Mouse (Mus musculus) intestine, postnatal 0 days (tissue): ENCODE measurements at regions not wholly inside any gene's neighbourhood (a gene's known extent, or its start where the extent isn't known, plus 50 kb on each side); places are given as distances from the start of the nearest gene placed in this dataset.
A peak's percentile ranks its signal among the peaks of the same experiment; 100 is the strongest.

ENCODE experiments used
- ATAC-seq: fragments of 200-750 bp; cut with Nextera tagmentation; 2 replicates; pipeline ENCODE4 v1.8.0; 2017; ENCODE audit warnings: mild to moderate bottlenecking, moderate TSS enrichment, moderate library complexity
- H3K27ac ChIP-seq: fragments of 300-500 bp; sonication (generic); 2 replicates; pipeline ENCODE4 v1.5.1; 2014; ENCODE audit warnings: mild to moderate bottlenecking, low read depth, low read length, moderate library complexity
- H3K27me3 ChIP-seq: fragments of 300-500 bp; sonication (generic); replicated peaks from 2 replicates; pipeline ENCODE4 v1.6.1; 2014; ENCODE audit warnings: low read length, mixed read lengths; ENCODE audit not compliant: control insufficient read depth, insufficient read depth
- H3K36me3 ChIP-seq: fragments of 300-500 bp; sonication (generic); 2 replicates; pipeline ENCODE4 v1.6.1; 2014; ENCODE audit warnings: mild to moderate bottlenecking, moderate library complexity; ENCODE audit not compliant: control insufficient read depth, insufficient read depth
- H3K4me1 ChIP-seq: fragments of 300-500 bp; sonication (generic); replicated peaks from 2 replicates; pipeline ENCODE4 v1.6.1; 2014; ENCODE audit warnings: antibody characterized with exemption, low read length, mixed read lengths; ENCODE audit not compliant: control insufficient read depth, insufficient read depth
- H3K4me2 ChIP-seq: fragments of 300-500 bp; sonication (generic); replicated peaks from 2 replicates; pipeline ENCODE4 v1.6.1; 2014; ENCODE audit warnings: low read depth, mild to moderate bottlenecking, moderate library complexity
- H3K4me3 ChIP-seq: fragments of 300-500 bp; sonication (generic); 2 replicates; pipeline ENCODE4 v1.5.1; 2014; ENCODE audit warnings: low read depth, low read length
- H3K9ac ChIP-seq: fragments of 300-500 bp; sonication (generic); 2 replicates; pipeline ENCODE4 v1.6.1; 2014; ENCODE audit warnings: mild to moderate bottlenecking, low read depth, low read length
- H3K9me3 ChIP-seq: fragments of 300-500 bp; sonication (generic); 2 replicates; pipeline ENCODE4 v1.6.1; 2016; ENCODE audit warnings: mixed run types; ENCODE audit not compliant: control insufficient read depth
- CTCF ChIP-seq: sonication (generic); IDR thresholded peaks from 2 replicates; pipeline ENCODE4 v1.5.1; 2016; ENCODE audit warnings: low read depth, mild to moderate bottlenecking, control low read depth, antibody characterized with exemption, moderate library complexity
- WGBS: fragments of 180-500 bp; shearing (Covaris S2); extraction: QIAGEN DNeasy Blood & Tissue Kit; methylation state at CpG from one replicate; pipeline ENCODE4 v1.1.7; 2014; 5-methylcytosine and 5-hydroxymethylcytosine counted together

DNA sequence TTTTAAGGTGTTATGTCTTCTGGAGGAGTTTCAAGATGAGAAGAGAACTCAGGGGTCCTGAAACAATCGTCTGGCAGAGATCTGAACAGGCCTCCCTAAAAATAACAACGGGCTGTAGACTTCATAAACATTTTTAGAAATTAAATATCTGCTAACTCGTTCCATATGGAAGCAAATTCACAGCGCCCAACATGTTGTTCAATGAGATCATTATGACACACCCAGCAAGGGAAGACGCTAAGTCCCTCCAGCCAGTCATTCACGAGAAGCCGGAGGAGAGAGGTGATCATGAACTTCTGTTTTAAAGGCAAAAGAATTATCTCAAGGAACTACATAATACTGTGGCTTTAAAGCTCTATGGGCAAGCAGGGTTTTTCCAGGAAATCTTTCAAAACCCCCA, 334.8 kb downstream of the Efna5 start:
- Histone ChIP-seq H3K9ac (no peak overlapping the region), H3K4me1 (no peaks in the 10 kb centered on the region), H3K4me2 (no peak overlapping the region), H3K27me3 (no peaks in the 10 kb centered on the region), H3K36me3 (no peaks in the 10 kb centered on the region), H3K4me3 (no peak overlapping the region), H3K9me3 (no peaks in the 10 kb centered on the region), H3K27ac (no peak overlapping the region)
- WGBS = 73% methylated on average over 7 of the region's 7 CpGs
- ATAC-seq = no peak
- no peak for TF ChIP-seq CTCF

DNA sequence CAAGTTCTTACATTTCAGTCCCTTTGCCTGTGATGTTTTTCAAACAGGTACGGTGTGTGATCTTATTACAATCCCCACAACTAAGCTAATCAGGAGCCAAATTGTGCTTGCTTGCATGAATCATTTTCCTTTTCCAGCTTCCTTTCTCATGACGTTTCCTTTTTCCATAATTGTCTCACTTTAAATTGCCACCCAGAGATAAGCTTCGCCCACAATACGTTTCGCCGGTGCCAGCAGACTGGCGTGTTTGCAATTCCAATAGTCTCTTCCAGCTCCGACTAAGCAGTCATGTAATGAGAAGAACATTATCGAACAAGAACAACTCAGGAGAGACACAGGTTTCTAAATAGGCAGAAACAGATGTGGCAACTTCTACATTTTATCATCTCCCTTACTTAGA, 335.8 kb downstream of the Efna5 start:
- H3K36me3 ChIP-seq = no peaks in the 10 kb centered on the region
- 48% methylated on average over 9 of the region's 9 CpGs for WGBS
- H3K4me2 ChIP-seq = 0 out of 2 replicates have a peak overlapping the region, but pooled peaks have one; percentile 10
- H3K4me3 ChIP-seq = no peak overlapping the region
- ATAC-seq = no peak
- no peak overlapping the region for H3K27ac ChIP-seq
- H3K9ac ChIP-seq = no peak overlapping the region
- no peak for TF ChIP-seq CTCF
- no peaks in the 10 kb centered on the region for H3K9me3 ChIP-seq
- H3K4me1 ChIP-seq = no peaks in the 10 kb centered on the region
- no peaks in the 10 kb centered on the region for H3K27me3 ChIP-seq

DNA sequence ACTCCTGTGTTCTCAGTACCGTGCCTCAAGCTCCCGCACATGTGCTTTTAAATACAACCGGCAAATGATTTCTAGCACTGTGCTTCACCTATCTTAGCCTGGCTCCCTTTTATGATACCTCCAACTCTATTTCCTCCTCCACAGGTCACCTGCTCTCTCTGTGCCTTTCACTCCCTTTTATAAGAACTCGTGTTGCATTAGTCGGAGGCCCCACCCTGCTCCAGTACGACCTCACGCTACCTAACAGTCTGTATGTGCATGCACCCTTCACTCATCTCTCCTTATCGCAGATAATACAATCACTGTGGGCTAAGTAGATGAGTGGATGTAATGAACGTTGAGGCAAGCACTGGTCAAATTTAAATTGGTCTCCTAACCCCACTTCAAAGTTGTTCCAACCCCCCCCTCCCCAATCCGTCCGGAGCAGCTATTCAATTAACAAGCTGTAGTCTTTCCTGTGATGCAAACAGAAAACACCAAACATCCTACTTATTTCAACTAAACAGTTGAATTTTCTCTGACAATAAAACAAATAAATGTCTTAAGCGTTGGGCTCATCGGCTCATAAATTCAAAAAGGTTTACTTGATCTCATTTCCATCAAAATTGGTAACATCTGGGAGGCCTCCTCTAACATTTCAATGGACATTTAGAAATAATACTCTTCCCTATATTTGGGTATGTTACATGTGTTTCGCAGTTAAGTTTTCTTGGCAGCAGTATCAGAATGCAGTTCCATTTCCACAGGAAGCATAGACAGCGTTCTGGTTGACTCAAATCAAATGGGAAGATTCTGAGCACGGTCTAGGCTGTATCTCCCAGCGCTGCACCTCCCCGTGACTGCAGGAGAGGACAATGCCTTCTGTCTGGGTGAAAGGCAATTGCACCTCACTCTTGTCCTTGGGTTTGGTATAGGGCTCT, 337.8 kb downstream of the Efna5 start:
- ATAC-seq = 0 out of 2 replicates have a peak, but pooled peaks have one; percentile 31
- WGBS = 65% methylated on average over 18 of the region's 18 CpGs
- no peak overlapping the region for H3K9ac ChIP-seq
- H3K27ac ChIP-seq = no peak overlapping the region
- H3K4me1 ChIP-seq = no peaks in the 10 kb centered on the region
- no peaks in the 10 kb centered on the region for H3K9me3 ChIP-seq
- H3K4me2 ChIP-seq = no peak overlapping the region
- H3K27me3 ChIP-seq = no peaks in the 10 kb centered on the region
- TF ChIP-seq CTCF = no peak
- no peaks in the 10 kb centered on the region for H3K36me3 ChIP-seq
- no peak overlapping the region for H3K4me3 ChIP-seq

GRCm38 (mm10) chr17:62529911-62530310, 351.2 kb downstream of the Efna5 start:
- Histone ChIP-seq H3K27me3 (no peaks in the 10 kb centered on the region), H3K4me1 (no peaks in the 10 kb centered on the region), H3K4me3 (no peak overlapping the region), H3K9ac (no peak overlapping the region), H3K9me3 (no peaks in the 10 kb centered on the region), H3K27ac (no peak overlapping the region), H3K4me2 (no peak overlapping the region), H3K36me3 (no peaks in the 10 kb centered on the region)
- no peak for TF ChIP-seq CTCF
- ATAC-seq = no peak
- 86% methylated on average over 2 of the region's 2 CpGs for WGBS

GRCm38 (mm10) chr17:62527556-62527955, 353.6 kb downstream of the Efna5 start:
- Histone ChIP-seq H3K4me3 (no peak overlapping the region), H3K9me3 (no peaks in the 10 kb centered on the region)
- 80% methylated on average over 2 of the region's 2 CpGs for WGBS

GRCm38 (mm10) chr17:62513635-62514034, 367.5 kb downstream of the Efna5 start:
- no peak for TF ChIP-seq CTCF
- no peak overlapping the region for H3K4me2 ChIP-seq
- no peak overlapping the region for H3K9ac ChIP-seq
- H3K9me3 ChIP-seq = no peaks in the 10 kb centered on the region
- no peaks in the 10 kb centered on the region for H3K4me1 ChIP-seq
- no peak overlapping the region for H3K27ac ChIP-seq
- WGBS = 69% methylated on average over 3 of the region's 3 CpGs
- H3K36me3 ChIP-seq = no peaks in the 10 kb centered on the region
- no peak for ATAC-seq
- no peak overlapping the region for H3K4me3 ChIP-seq
- no peaks in the 10 kb centered on the region for H3K27me3 ChIP-seq

More at GRCm38 (mm10) chr17:62527556-62527955, 353.6 kb downstream of the Efna5 start:
- no peak for TF ChIP-seq CTCF
- H3K9ac ChIP-seq = no peak overlapping the region
- H3K36me3 ChIP-seq = no peaks in the 10 kb centered on the region
- H3K27me3 ChIP-seq = no peaks in the 10 kb centered on the region
- no peak overlapping the region for H3K27ac ChIP-seq
- ATAC-seq = no peak
- H3K4me1 ChIP-seq = no peaks in the 10 kb centered on the region
- H3K4me2 ChIP-seq = no peak overlapping the region
